Mouse (Mus musculus): ENCODE results near the gene Nop10. TPM values are rescaled to one million over a fixed set of nuclear protein-coding genes. Genes with fewer than 3 reads are reported as not detected.
"Not testable (repeated sequence)": the region's sequence is repeated elsewhere in the genome, so short reads cannot be mapped to it uniquely, and the experiment has no call there.

Gene Nop10
- total RNA-seq, 1 experiment from 2014 or later: 34.6 TPM

DNA sequence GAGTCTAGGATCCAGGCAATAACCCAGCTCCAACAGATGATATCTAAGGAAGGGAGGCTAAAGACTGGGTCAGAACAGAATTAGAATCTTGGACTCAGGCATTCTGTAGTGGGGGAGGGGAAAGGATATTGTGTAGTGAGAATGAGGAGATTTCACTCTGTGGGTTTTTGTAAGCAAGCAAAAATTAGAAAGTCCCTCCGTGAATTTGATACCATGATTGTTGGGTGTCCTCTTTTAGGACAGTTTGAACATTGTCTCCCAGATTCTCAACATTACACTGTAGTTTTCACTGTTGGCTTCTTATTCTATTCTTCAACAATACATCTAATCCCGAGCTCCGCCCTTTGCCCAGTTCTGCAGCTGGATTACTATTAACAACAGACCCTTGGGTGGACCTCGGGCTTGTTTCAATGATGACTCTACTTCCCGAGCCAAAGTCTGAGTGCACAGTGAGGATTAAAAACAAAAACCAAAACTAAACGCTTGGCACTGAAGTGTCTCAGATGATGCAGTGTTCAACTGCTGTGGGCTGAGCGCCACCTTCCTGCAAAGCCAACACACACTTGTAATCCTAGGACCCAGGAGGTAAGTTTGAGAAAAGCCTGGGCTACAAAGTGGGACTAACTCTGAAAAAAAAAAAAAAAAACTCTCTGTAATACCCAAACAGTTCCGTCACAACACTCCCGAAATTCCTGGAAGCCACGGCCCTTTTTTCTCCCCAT is 2.3 kb upstream of the Nop10 start, which contains the start of gene Nutm1:
Gene Nutm1, minus strand, starts transcription at position 51 of the 722 bp plus-strand sequence.
- ATAC-seq (ENCODE audit: extremely low read depth, insufficient number of reproducible peaks, low FRiP score, poor library complexity, severe bottlenecking): no peak

DNA sequence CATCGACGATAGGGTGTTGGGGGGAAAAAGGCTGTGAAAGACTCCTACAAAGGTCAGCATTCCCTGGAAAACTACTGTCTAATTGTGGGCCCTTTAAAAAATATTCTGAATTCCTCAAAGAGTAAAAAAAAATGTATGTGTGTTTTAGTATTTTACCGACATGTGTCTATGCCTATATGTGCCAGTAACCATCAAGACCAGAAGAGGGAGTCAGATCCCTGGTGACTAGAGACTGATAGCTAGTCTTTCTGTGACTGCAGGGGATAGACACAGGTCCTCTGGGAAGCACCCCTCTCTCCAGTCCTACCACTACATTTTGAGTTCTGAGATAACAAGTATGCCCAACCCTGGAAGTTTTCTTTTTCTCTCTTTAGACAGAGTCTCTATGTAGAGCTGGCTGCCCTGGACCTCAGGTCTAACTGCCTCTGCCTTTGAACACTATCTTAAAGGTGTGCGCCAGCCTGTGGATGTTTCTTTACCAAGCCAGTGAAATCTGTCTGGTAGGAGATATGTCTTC is 1.1 kb downstream of the Nop10 start:
- ATAC-seq (ENCODE audit: extremely low read depth, insufficient number of reproducible peaks, low FRiP score, poor library complexity, severe bottlenecking): no peak

DNA sequence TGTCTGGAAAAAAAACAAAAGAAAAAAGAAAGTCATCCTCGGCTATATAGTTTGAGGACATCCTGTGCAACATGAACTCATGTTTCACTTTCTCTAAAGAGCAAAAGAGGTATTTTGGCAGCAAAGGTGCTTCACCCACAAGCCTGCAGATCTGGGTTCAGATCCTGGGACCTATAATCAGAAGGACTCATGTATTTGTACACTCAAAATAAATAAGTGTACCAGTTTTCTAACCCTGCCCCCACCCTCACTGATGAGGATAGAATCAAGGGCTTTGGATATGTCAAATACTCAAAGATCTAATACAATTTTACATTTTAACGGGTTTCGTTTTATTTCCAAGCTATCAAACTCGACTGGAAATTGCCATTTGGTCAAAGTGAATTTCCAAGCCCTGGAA is 2.6 kb downstream of the Nop10 start:
- no peak for ATAC-seq (ENCODE audit: extremely low read depth, insufficient number of reproducible peaks, low FRiP score, poor library complexity, severe bottlenecking)

DNA sequence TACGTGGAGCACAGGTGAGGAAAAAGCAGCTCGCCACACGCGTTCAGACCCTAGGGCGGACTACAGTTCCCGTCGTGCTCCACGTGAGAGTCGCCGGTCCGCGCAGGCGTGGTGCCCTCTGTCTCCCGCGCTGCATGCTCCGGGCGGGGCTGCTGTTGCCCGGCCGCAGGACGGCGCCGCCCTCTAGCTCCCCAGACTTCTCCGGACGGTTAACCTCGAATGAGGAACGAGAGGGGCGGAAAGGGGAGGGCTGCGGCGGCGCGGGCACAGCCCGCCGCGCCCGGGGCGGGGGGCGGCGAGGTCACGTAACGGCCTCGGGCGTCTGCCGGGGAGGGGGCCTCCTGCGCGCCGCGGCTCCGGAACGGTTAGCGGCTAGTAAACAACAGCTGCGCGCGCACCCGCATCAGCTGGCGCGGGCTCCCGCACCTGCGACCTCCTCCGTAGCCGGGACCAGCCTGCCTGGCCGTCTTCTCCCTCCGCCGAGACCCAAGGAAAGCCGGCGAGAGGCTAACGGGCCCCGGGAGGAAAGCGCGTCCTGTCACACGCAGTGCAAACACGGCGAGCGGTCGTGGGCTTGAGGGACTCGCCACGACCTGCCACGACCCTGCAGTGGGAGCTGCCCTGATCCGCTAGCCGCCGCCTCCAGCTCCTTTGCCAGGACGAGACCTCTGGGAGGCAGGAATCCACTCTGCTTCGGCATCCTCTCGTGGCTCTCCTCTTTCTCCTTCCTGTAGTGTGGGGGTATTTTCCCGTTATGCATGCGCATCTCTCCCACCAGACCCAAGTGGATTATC is 3.9 kb downstream of the Nop10 start, which contains the start of gene Slc12a6:
Gene Slc12a6, plus strand, starts transcription at position 378 of the 794 bp plus-strand sequence.
- ATAC-seq (ENCODE audit: extremely low read depth, insufficient number of reproducible peaks, low FRiP score, poor library complexity, severe bottlenecking): peak; percentile 84

DNA sequence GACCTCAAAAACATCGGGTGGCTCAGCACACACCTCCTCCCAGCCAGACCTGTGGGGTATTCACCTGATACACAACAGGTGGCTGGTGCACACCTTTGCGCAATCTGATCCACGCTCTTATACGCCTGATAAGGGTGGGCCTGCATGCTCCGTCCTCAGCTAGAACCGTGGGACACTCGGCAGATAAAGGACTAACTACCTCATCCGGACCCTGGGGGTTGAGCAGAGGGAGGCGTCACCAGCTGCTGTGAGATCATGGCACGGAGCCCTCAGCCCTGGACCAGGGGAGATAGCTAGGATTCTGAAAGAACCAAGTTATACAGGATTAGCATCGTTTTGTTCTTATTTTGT is 4.5 kb downstream of the Nop10 start, which contains the start of gene Gm21985:
Gene Gm21985, plus strand, starts transcription at position 73 of the 351 bp plus-strand sequence.
- ATAC-seq (ENCODE audit: extremely low read depth, insufficient number of reproducible peaks, low FRiP score, poor library complexity, severe bottlenecking): peak; percentile 32; the same call in 1 of the 2 replicates

DNA sequence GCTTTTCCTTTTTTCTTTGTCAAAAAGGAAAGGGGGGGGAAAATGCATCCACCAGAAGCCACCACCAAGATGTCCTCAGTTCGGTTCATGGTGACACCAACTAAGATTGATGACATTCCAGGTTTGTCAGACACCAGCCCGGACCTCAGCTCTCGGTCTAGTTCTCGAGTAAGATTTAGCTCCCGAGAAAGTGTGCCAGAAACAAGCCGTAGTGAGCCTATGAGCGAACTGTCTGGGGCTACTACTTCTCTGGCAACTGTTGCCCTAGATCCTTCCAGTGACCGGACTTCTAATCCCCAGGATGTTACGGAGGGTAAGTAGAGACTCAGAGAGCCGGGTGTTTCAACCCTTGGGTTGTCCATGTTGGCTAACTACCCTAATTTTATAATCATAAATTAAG is 5.1 kb downstream of the Nop10 start:
- ATAC-seq (ENCODE audit: extremely low read depth, insufficient number of reproducible peaks, low FRiP score, poor library complexity, severe bottlenecking): no peak

DNA sequence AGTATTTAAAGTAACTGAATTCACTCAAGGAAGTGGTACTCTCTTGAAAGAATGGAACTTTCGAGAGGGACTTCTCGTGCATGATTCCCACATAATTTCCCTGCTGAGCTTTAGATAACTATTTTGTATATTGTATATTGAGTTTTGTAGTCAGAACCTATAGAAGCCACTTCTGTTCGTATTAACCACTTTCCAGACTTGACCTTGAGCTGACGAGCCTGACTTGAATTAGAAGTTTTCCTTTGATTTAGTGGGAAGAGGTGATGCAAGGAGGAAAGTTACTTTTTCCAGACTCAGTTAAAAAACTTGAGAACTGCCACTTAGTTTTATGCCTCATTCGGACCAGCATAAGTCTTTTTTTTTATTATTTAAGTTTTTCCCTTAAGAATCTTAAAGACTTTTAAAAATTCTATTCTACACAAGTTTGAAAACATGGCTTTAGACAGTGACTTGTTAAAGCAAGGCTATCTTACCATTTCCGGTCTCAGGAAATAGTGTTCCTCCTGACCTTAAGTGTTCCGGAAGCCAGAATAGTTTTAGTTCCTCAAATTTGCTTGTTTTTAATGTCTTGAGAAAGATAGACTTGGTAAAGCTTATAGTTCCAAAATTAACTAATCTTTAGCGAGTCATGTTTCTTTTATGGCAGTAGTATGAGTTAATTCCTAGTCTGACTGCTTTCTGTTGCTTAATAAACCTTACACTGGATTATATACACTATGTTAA is 6.0 kb downstream of the Nop10 start:
- peak; percentile 42; the same call in 1 of the 2 replicates for ATAC-seq (ENCODE audit: extremely low read depth, insufficient number of reproducible peaks, low FRiP score, poor library complexity, severe bottlenecking)

DNA sequence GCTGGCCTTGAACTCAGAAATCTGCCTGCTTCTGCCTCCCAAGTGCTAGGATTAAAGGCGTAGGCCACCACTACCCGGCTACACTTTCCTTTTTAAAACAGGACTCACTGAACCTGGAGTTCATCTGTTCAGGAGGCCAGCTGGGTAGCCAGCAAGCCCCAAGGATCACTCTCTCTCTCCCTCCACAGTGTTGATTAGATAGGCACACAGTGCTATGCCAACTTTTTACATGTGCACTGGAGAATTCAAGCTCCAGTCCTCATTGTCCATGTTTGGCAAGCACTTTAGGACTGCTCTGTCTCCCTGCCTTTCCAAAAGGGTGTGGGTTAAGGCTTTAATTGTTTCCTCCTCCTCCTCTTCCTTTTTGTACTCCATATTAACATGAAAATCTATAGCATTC is 8.3 kb downstream of the Nop10 start:
- ATAC-seq (ENCODE audit: extremely low read depth, insufficient number of reproducible peaks, low FRiP score, poor library complexity, severe bottlenecking): no peak

DNA sequence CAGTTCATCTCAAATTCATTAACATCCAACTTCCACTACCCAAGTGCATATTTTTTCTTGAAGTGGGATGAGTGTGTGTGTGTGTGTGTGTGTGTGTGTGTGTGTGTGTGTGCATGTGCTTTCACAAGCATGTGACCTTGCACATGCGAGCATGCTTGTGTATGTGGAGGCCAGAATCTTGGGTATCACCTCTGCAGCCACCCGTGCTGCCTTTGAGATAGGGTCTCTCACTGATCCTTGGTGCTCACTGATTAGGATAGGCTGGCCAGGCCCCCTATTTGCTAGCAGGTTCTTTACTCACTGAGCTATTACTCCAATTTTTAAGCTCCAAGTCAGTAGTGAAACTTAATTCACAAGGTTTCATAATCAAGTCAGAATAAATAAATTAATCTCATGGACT is 11.2 kb downstream of the Nop10 start:
- ATAC-seq (ENCODE audit: extremely low read depth, insufficient number of reproducible peaks, low FRiP score, poor library complexity, severe bottlenecking): no peak

DNA sequence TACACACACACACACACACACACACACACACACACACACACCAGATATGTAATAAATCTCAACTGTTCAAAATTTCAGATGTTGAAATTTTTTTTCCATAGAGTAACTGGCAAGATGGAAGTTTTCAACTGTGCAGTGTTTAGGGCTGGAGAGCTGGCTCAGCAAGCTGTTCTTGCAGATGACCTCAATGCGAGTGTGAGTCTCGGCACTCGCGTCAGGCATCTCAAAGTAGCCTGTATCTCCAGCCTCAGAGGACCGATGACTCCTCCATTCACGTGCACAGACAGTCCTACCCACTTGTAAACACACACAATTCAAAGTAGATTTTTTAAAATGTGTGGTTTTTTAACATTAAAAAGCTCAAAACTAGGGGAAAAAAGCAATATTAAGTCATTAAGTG is 11.7 kb downstream of the Nop10 start:
- no peak for ATAC-seq (ENCODE audit: extremely low read depth, insufficient number of reproducible peaks, low FRiP score, poor library complexity, severe bottlenecking)

DNA sequence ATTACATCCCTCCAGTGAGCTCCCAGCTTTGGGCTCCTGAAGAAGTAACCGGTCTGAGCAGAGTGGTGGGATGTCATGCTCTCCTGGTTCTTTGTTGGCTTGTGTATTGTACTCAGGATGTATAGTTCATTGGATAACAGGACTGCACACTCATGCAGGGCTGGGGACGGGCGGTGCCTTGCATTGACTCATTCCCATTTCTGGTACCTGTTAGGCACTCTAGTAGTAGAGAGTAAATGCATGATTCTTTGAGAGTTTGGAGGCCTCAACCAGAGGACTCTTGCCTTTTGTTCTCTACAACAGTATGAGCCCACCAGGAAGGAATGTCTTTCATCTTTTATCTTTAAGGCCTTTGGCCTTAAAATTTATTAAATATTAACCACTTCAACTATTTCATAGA is 15.1 kb downstream of the Nop10 start:
- ATAC-seq (ENCODE audit: extremely low read depth, insufficient number of reproducible peaks, low FRiP score, poor library complexity, severe bottlenecking): 0 out of 2 replicates have a peak, but pooled peaks have one; percentile 13

DNA sequence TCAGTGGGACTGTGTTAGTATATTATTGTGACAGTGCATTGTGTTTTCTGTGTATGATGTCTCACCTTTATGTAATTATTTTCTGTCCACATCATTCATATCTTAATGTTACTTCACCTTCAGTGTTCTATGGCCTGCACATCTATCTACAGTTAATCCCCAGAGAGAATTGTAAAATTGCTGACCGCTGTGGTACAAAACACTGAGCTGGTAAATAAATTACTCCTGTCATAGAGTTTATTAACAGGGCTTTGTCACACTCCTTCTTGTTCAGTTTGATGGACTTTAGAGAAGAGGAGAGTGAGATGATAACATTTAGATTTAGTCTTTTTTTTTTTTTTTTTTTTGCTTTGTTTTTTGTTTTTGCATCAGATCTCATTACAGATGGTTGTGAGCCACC is 21.1 kb downstream of the Nop10 start:
- ATAC-seq (ENCODE audit: extremely low read depth, insufficient number of reproducible peaks, low FRiP score, poor library complexity, severe bottlenecking): no peak

DNA sequence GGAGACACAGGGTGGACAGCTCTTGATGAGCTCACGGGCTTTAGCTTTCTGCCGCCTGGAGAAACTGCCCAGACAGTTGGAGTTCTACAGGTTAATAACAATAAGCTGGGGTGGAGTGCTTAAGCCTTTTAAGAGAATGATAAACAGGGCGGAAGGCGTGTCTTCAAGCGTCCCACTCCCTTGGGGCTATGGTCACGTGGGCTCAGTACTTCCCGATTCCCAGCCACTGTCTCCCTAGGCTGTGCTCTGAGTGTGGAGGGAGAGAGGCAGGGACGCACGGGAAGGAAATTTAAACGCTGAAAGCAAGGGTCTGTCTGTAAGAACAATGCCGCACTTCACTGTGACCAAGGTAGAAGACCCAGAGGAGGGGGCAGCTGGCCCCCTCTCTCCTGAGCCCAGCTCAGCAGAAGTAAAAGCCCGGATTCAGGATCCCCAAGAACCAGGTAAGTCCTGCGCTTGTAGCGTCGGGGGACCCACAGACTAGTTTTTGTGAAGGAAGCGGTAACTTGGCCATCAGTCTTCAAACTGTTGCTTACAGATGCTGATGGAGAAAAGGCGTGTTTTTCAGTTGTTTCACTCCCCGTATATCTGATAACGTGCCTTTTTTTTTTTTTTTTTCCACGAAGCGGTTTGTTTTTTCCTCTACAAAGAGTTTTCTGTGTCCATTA is 22.8 kb downstream of the Nop10 start:
- ATAC-seq (ENCODE audit: extremely low read depth, insufficient number of reproducible peaks, low FRiP score, poor library complexity, severe bottlenecking): peak; percentile 30; the same call in 1 of the 2 replicates

DNA sequence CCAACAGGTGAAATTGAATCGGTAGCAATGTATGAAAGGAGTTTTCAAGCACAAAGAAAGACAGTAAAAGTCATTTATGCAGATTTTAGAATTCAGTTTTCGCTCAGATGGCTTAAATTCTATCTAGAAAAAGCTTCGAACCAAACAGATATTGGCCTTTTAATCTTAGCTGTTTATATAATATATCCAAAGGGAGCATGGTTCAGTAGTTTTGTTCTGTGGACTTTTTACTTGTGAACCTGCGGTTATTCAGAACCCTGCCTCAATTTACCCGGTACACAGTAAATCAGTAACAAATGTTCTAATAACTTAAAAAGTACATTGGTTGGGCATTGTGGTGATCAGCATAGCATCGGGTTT is 23.3 kb downstream of the Nop10 start:
- ATAC-seq (ENCODE audit: extremely low read depth, insufficient number of reproducible peaks, low FRiP score, poor library complexity, severe bottlenecking): no peak

DNA sequence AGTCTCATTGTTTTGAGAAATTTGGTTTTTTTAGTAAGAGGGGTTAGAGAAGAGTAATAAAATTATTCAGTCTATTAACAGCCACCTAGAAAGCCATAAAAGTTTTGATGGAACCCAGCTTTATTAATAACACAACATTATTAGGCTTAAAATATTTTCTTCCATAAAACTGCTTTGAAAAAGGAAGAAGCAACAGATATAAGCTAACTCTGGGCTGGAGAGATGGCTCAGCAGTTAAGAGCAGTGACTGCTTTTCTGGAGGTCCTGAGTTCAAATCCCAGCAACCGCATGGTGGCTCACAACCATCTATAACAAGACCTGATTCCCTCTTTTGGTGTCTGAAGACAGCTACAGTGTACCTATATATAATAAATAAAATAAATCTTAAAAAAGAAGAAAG is 24.3 kb downstream of the Nop10 start:
- not testable (repeated sequence) for ATAC-seq (ENCODE audit: extremely low read depth, insufficient number of reproducible peaks, low FRiP score, poor library complexity, severe bottlenecking)

DNA sequence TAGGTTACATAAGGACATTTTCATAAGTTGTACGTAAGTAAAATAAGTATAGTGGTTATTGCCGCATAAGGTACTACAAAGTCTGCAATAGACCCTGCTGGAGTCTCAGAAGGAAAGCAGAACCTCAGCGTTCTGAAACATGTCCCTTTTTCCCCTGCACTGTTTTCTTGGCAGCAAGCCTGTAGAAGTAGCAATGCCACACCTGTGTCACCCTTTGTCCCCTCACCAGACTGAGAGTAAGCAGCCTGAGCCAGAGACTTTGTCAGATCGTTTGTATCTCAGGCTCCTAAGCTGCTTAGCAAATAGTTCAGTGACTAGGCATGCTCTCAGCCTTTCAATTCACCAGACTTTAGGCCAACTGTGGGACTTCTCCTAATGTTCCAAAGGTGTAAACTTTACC is 25.3 kb downstream of the Nop10 start:
- no peak for ATAC-seq (ENCODE audit: extremely low read depth, insufficient number of reproducible peaks, low FRiP score, poor library complexity, severe bottlenecking)

DNA sequence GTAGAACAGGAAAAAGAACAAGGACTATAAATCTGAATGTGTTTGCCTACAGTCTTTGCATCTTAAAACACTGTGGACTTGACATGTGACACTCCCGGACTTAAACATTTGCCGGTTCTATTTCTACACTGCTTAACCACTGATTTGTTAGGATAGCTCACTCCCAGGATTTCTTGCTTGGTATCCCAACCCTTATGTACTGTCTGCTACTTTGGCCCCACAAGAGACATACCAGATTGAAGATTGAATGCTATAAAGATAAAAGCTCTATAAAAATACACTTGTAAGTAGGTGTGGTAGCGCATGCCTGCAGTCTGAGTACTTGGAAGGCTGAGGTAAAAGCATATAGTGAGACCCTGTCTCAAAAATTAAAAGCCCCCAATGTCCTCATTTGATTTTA is 27.8 kb downstream of the Nop10 start:
- ATAC-seq (ENCODE audit: extremely low read depth, insufficient number of reproducible peaks, low FRiP score, poor library complexity, severe bottlenecking): no peak

DNA sequence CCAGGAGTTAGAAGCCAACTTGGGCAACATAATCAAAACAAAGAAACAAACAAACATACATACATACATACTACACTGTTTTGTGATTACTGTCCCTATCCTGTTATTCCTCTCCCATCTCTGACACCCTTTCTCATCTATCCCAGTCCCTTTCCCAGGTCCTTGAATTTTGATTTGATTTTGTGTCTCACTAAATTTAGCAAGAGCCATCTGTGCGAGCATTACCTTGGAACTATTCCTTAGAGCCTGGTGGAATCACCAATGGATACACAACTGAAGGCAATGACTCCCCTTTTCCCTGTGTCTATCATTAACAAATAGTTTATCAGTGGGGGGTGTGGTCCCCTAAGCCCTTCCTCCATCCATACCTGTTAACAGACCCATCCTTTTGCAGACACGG is 31.1 kb downstream of the Nop10 start:
- no peak for ATAC-seq (ENCODE audit: extremely low read depth, insufficient number of reproducible peaks, low FRiP score, poor library complexity, severe bottlenecking)

DNA sequence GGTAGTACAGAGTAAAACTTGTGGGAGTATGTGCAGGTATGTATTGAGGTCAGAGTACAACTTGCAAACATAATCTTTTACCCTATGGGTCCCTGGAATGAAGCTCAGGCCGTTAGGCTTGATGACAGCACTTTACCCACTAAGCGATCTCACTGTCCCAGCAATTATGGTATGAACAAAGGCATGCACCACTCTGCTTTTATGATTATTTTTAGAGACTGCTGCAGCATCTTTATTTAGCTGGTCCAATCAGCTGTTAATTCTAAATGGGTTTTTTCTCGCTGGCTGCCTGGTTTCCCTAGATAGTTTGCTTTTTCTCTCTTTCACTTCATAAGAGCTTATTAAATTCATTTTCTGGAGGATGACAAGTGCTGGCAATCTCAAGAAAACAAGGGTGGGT is 34.5 kb downstream of the Nop10 start:
- ATAC-seq (ENCODE audit: extremely low read depth, insufficient number of reproducible peaks, low FRiP score, poor library complexity, severe bottlenecking): no peak
